Mouse (Mus musculus) brain, embryonic 14.5 days (tissue): ENCODE data around the gene Itpkc.

Experiments
- CTCF ChIP-seq: fragments of 200-500 bp; IDR thresholded peaks from 2 replicates; pipeline ENCODE4 v1.5.1; 2012; ENCODE audit warnings: inconsistent platforms, mild to moderate bottlenecking, moderate library complexity, borderline replicate concordance; ENCODE audit not compliant: insufficient read depth, insufficient read length; ENCODE audit errors: extremely low read depth
- POLR2A ChIP-seq: fragments of 200-500 bp; IDR thresholded peaks from 2 replicates; pipeline ENCODE4 v1.6.1; 2012; ENCODE audit warnings: mild to moderate bottlenecking, inconsistent platforms, borderline replicate concordance; ENCODE audit not compliant: poor library complexity, insufficient read depth, insufficient read length, severe bottlenecking; ENCODE audit errors: extremely low read depth

DNA sequence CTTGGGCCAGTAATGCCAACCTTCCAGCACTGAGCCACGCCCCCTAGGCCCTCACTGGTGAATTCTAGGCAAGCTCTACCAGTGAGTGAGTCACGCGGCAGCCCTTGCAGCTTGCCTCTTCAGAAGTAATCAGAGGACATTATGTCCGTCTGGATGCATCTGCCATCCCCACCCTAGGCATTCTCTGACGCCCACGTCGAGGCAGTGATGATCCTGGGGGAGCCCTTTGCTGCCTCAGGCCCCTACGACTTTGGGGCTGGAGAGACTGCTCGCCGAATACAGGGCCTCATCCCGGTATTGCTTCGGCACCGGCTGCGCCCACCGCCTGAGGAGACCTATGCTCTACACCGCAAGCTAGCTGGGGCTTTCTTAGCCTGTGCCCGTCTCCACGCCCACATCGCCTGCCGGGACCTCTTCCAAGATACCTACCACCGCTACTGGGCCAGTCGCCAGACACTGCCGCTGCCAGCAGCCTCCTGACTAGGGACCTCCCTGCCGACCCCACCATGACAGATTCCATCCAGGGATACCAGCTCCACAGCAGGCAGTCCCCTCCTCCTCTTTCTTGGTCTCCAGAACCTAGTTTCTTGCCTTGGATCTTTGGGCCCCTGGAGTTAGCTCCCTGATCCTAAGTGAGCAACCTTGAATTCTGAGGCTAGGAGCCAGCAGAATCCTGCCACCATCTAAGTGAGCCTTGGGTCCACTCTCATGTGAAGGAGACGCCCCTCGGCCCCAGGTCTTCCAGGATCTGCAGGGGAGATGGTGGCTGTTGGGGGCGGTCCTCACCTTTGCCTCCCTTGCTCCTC, 28.8 kb upstream of the Itpkc start:
- no peak for TF ChIP-seq CTCF
- TF ChIP-seq POLR2A = no peak
